Mouse (Mus musculus): ENCODE results near the gene Ddost. TPM values are rescaled to one million over a fixed set of nuclear protein-coding genes. Genes with fewer than 3 reads are reported as not detected.

The Ddost gene
- total RNA-seq, 1 experiment from 2014 or later = 107 TPM

Other genes with a start within 250 kb of the Ddost start
- gene Hp1bp3, start 88.4 kb upstream of the Ddost start, total RNA-seq (2017) = 272 and 317 TPM in 2 replicates
- gene Sh2d5, start 54.3 kb upstream of the Ddost start, total RNA-seq (2017) = 22.0 and 24.7 TPM in 2 replicates
- 5.5 and 6.5 TPM in 2 replicates for gene Kif17, start 54.3 kb upstream of the Ddost start, total RNA-seq (2017)
- gene Pink1, start 21.6 kb downstream of the Ddost start, total RNA-seq (2017) = 33.8 and 51.5 TPM in 2 replicates
- not detected in 2 replicates for gene Cda, start 63.3 kb downstream of the Ddost start, total RNA-seq (2017)
- not detected in 2 replicates for gene Fam43b, start 91.8 kb downstream of the Ddost start, total RNA-seq (2017)
- gene Mul1, start 129.9 kb downstream of the Ddost start, total RNA-seq (2017) = 4.7 and 7.3 TPM in 2 replicates
- 0.10 TPM in 1 of 2 replicates, not detected in the other for gene Camk2n1, start 149.6 kb downstream of the Ddost start, total RNA-seq (2017)